Mouse (Mus musculus) heart, postnatal 25 days (tissue): ENCODE measurements around the gene Fam213b. TPM values are rescaled to one million over a fixed set of nuclear protein-coding genes. Genes with fewer than 3 reads are reported as not detected.

Experiments used
- DNase-seq: peaks from one replicate; pipeline ENCODE4 v3.0.0; 2022; ENCODE audit warnings: low spot score
- intact Hi-C: fragments of 180-260 bp; cut with DNase I; formaldehyde crosslinking; loops from one replicate; pipeline ENCODE4 v1.15.1; 2025
- total RNA-seq, 2 experiments: library from RNA; stranded (reverse); gene quantifications; 2 replicates each; pipeline ENCODE4 v1.2.3; 2021

Fam213b gene
- total RNA-seq, 2 experiments from 2014 or later = 74.4 to 76.2 TPM

DNA sequence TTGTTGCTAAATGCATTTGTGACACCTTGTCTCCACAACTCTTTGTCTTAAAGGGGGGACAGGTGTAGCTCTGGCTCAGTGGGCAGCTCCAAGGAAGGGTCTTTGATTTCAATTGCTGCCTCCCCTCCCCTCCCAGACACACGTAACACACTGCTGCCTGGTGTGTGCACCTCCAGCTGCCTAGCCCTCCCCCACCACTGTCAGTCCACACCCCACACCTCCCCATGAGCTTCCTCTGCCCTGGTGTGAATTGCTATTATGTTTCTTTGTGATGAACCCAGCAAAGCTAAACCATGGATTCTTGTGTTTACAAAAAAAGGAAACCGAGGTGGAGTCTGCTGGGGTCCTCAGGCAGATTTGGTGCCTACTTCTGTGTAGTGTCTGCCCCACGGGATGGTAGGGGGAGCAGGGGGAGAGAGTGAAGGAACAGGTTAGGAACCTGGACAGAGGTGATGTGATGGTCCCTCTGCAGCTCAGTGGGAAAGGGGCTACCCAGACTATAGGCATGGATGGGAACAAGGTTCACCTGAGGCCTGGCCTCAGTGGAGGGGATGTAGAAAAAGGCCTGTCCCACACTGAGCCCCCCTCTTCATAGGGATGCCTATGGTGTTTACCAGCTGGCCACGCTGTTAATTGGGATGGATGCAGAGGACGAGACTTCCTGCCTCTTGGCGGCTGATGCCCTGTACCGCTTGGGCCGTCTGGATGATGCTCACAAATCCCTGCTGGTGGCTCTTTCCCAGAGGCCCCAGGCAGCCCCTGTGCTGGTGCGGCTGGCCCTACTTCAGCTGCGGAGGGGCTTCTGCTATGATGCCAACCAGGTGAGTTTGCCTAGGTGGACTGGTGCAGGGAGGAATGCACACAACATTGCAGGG lies 41.3 kb downstream of the Fam213b start:
- DNase-seq = no peak
- intact Hi-C loops = no loop called here

DNA sequence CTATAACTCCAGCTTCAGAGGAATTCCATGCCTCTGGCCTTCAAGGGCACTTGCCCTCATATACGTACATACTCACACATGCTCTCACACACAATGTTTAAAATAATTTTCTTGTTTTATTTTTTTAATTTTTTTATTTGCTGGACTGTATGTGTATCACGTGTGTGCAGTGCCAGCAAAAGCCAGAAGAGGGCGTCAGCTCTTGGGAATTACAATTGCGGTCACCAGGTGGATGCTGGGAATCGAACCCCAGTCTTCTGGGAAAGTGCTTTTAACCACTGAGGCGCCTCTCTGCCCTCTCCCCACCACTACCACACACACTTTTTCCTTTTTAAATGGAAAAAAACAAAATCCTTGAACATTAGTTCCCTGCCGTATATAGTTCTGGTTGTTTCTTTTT lies 42.1 kb downstream of the Fam213b start:
- intact Hi-C loops = no loop called here
- DNase-seq = no peak

DNA sequence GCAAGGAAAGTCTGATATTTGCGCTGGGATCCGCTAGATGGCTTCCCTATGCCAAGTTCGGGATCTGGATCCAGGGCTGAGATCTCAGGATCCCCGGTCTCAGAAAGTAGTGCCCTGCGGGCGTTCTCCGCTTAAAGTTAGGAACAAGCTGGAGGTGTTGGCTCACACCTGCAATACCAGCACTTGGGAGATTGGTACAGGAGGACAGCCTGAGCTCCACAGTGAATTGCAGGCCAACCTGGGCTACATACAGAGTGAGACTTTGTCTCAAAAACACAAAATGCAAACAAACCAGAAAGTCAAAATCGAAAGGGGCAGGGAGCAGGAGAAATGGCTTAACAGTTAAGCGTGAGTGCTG lies 42.5 kb downstream of the Fam213b start:
- no peak for DNase-seq
- intact Hi-C loops = no loop called here

DNA sequence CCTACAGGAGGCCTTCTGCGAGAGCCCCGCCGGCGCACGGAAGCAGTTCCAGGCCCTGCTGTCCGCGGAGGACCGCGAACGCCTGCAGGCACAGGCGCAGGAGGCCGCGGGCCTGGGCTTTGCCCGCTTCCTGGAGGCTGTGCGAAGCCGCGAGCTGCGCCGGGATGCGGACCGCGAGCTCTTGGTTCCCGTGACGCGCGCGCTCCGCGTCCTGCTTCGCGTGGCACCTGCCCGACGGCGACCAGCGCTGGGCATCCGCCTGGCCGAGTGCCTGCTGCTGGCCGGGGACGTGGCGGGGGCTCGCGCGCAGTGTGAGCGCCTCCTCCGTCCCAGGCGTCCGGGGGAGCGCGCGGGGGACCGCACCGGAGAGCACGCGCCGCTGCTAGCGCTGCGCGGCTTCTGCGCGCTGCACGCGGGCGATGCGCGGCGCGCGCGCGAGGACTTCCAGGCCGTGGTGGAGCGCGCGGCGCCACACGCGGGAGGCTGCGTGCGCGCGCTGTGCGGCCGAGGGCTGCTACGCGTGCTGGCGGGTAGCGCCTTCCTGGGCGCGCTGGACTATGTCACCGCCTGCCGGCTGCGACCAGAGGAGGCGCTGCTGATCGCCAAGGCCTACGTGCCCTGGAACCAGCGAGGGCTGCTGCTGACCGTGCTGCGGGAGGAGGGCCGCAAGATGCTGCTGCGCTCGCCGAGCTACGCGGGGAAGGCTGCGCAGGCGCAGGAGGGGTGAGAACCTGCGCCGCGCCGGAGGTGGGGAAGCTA lies 43.0 kb downstream of the Fam213b start:
- intact Hi-C loops = no loop called here
- DNase-seq = peak; percentile 46

DNA sequence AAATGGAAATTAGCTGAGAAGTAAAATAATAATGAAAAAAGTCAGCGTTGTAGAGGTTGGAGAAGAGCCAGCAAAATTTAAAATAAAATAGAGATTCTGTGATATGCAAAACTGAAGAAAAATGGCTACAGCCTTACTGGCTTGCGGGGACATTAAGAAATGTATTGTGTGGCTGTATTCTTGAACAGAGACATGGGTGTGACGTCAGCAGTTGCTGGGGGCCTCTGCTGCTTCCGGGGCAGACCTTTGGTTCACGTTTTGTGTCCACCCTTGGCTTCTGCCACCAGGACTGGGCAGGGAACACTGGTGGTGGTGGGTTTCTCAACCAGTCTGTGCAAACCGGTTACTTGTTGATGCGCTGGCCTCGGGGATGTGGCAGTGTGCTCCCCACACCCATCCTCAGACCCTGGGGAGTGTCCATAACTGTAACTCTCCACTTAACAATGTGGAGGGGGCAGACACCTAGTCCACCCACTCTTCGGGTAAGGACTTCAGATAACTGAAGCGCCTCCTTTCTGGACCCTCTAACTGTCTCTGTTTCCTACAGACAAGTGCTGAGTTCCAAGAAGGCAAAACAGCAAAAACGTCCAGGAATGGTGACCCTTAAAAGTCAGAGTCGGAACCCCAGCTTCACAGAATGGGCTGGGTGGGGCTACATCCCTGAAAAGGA lies 44.1 kb downstream of the Fam213b start:
- intact Hi-C loops = no loop called here
- no peak for DNase-seq

DNA sequence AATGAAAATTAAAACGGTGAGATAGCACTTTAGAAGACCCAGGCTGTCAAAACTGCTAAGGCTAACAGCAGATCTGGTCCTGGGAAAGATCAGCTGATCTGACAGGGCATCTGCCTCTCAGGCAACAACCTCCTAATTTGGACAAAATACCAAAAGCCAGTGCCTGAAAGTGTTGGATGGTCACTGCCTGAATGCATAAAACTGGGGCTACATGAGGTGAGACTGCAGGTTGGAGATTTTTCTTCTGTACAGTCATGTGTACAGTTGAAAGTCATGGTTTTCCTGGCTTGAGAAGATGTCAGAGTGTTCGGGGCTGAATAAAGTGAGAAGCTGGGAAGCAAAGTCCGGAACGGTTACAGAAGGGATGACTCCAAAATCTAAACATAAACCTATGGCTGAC lies 45.1 kb downstream of the Fam213b start:
- no peak for DNase-seq
- intact Hi-C loops = no loop called here

DNA sequence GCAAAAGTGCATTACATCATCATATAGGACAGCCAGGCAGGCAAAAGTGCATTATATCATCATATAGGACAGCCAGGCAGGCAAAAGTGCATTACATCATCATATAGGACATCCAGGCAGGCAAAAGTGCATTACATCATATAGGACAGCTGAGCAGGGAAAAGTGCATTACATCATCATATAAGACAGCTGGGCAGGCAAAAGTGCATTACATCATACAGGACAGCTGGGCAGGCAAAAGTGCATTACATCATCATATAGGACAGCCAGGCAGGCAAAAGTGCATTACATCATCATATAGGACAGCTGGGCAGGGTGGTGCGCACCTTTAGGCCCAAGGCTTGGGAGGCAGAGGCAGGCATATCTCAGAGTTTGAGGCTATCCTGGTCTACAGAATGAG lies 46.2 kb downstream of the Fam213b start:
- no peak for DNase-seq
- intact Hi-C loops = no loop called here

Other genes starting within 250 kb of the Fam213b start
- not detected for gene Actrt2, start 231.3 kb downstream of the Fam213b start, total RNA-seq
- gene Ttc34, start 61.7 kb downstream of the Fam213b start, total RNA-seq = under 1 TPM in 1 of 2 experiments, not detected in 1; 0.17 TPM
- gene Mmel1, start 29.6 kb downstream of the Fam213b start, total RNA-seq = under 1 TPM; 0.20 to 0.39 TPM
- 1 to 10 TPM; 3.8 to 6.7 TPM for gene Tnfrsf14, start 29.4 kb upstream of the Fam213b start, total RNA-seq
- gene Hes5, start 61.8 kb upstream of the Fam213b start, total RNA-seq = under 1 TPM in 1 of 2 experiments, not detected in 1; 0.28 TPM
- 10 to 100 TPM; 45.6 to 46.4 TPM for gene Pank4, start 65.0 kb upstream of the Fam213b start, total RNA-seq
- gene Plch2, start 157.6 kb upstream of the Fam213b start, total RNA-seq = under 1 TPM in 1 of 2 experiments, not detected in 1; 0.08 TPM
- 10 to 100 TPM; 23.9 to 25.7 TPM for gene Pex10, start 167.9 kb upstream of the Fam213b start, total RNA-seq
- 10 to 100 TPM; 66.1 to 68.7 TPM for gene Rer1, start 187.2 kb upstream of the Fam213b start, total RNA-seq
- gene Morn1, start 187.4 kb upstream of the Fam213b start, total RNA-seq = 1 to 10 TPM; 1.1 to 1.3 TPM